Mouse (Mus musculus) G1E (cell line): ENCODE results near the gene Tbk1. TPM values are rescaled to one million over a fixed set of nuclear protein-coding genes. Genes with fewer than 3 reads are reported as not detected.
A peak's percentile ranks its signal among the peaks of the same experiment; 100 is the strongest.

Experiments used
- ATAC-seq: 2 replicates; pipeline ENCODE4 v1.8.0; 2016; ENCODE audit warnings: mild to moderate bottlenecking; ENCODE audit not compliant: insufficient number of reproducible peaks, poor library complexity, low FRiP score, severe bottlenecking; ENCODE audit errors: extremely low read depth
- DNase-seq: peaks from one replicate; pipeline ENCODE4 v3.0.0; 2012; ENCODE audit warnings: low spot score
- H3K27me3 ChIP-seq: 2 replicates; pipeline ENCODE4 v1.6.1; 2012; ENCODE audit warnings: mild to moderate bottlenecking, low read length, inconsistent platforms; ENCODE audit not compliant: insufficient read depth
- H3K36me3 ChIP-seq: replicated peaks from 2 replicates; pipeline ENCODE3; 2012; ENCODE audit warnings: mild to moderate bottlenecking, inconsistent platforms
- H3K4me1 ChIP-seq: 2 replicates; pipeline ENCODE4 v1.6.1; 2012; ENCODE audit warnings: low read depth, low read length, inconsistent platforms, mixed read lengths; ENCODE audit not compliant: insufficient read depth
- H3K4me3 ChIP-seq: 2 replicates; pipeline ENCODE4 v1.5.1; 2012; ENCODE audit warnings: low read depth, mild to moderate bottlenecking, inconsistent platforms, low read length, moderate library complexity, mixed read lengths
- H3K9me3 ChIP-seq: replicated peaks from 2 replicates; pipeline ENCODE4 v1.6.1; 2012; ENCODE audit warnings: inconsistent platforms
- CTCF ChIP-seq: IDR thresholded peaks from 2 replicates; pipeline ENCODE4 v1.5.1; 2012; ENCODE audit warnings: low read depth, low read length, inconsistent platforms, mixed read lengths
- GATA1 ChIP-seq: IDR thresholded peaks from 2 replicates; pipeline ENCODE4 v1.6.1; 2012; ENCODE audit warnings: borderline replicate concordance, low read length, inconsistent platforms, mixed read lengths
- GATA2 ChIP-seq: IDR thresholded peaks from 2 replicates; pipeline ENCODE4 v1.6.1; 2012; ENCODE audit warnings: low read depth, low read length, inconsistent platforms, borderline replicate concordance
- POLR2AphosphoS5 ChIP-seq: IDR thresholded peaks from 2 replicates; pipeline ENCODE4 v1.6.1; 2012; ENCODE audit warnings: low read depth, low read length, inconsistent platforms; ENCODE audit not compliant: insufficient replicate concordance
- TAL1 ChIP-seq: conservative IDR thresholded peaks from 2 replicates; pipeline ENCODE4 v1.6.1; 2012; ENCODE audit warnings: low read depth, low read length, inconsistent platforms, mixed read lengths
- polyA plus RNA-seq: library from polyadenylated mRNA; stranded (reverse); fragments of >175 nt; gene quantifications from 2 replicates; pipeline ENCODE4 v1.2.3, GENCODE M21; 2012
- total RNA-seq, 2 experiments: library from RNA; stranded (forward) in 1 of 2; stranded (reverse) in 1 of 2; fragments of 200-1000 nt in 1 of 2; fragments of >200 nt in 1 of 2; fragmentation: Nextera tagmentation in 1 of 2; gene quantifications; 2 replicates each; pipeline ENCODE4 v1.2.3; 2014 to 2017

The Tbk1 gene
- total and polyA plus RNA-seq, 3 experiments = 6.8 to 107 (median 96.3) TPM

DNA sequence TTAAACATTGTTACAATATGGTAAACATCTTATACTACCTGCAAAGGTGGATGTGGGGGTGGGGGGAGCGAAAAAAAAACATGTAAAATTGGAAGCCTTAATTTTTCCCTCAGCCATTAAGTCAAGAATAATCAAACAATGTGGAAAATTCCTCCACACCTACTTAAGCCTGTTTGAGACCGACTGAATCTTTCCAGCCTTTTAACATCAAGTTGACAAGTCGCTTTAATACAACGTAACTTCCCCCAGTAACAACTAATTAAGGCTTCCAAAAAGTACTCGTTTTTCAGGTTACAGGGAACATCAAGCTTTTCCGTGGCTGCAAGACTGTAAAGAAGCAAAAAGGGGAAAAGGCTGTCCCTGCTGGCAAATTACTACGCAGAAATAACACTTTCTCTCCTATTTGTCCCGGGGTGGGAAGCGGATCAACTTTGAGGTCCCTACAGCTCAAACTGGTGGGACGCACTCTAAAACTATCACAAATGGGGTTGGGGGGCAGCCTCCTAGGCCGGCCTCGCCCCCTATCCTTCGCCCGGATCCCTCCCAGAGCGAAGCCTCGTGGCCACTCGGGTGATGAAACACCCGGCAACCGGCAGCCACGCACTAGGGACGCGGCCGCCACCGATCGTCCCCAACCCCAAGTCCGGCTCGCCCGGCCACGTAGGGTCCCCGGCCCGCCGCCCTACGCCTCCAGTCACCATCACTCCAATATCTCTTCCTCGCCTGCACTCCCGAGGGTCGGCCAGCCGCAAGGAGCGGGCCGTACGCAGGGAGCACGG lies 39.0 kb upstream of the Tbk1 start:
- peaks cover 40% of the 10 kb centered on the region for H3K4me1 ChIP-seq
- no peaks in the 10 kb centered on the region for H3K9me3 ChIP-seq
- ATAC-seq (no peak), DNase-seq (peak; percentile 59)
- peak overlapping the region; percentile 94 for H3K4me3 ChIP-seq
- peaks cover 37% of the 10 kb centered on the region for H3K36me3 ChIP-seq
- no peak for TF ChIP-seq GATA2
- no peak for TF ChIP-seq POLR2AphosphoS5
- TF ChIP-seq CTCF = no peak
- no peak for TF ChIP-seq GATA1
- no peak for TF ChIP-seq TAL1
- no peaks in the 10 kb centered on the region for H3K27me3 ChIP-seq

GRCm38 (mm10) chr10:121625006-121625405 lies 38.4 kb upstream of the Tbk1 start:
- no peak for TF ChIP-seq TAL1
- TF ChIP-seq GATA1 = no peak
- TF ChIP-seq CTCF = no peak
- TF ChIP-seq GATA2 = no peak
- no peak for TF ChIP-seq POLR2AphosphoS5
- H3K4me1 ChIP-seq = peaks cover 39% of the 10 kb centered on the region
- DNase-seq = no peak

DNA sequence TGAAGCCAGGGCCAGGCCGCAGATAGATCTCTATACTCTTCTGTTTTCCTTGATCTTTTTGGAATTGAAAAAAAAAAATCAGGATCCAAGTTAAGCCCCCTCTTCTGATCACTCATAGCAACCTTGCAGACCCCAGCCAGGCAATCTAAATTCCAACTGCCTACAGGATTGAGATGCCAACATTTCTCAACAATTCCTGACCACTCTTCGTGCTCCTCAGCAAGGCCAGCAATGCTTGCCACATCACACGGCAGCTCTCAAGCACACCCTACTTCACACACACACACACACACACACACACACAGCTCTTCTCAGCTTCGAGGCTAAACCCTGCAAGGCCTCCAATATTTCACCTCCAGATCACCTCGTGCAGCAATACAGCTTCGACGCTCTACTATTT lies 37.1 kb upstream of the Tbk1 start:
- no peak for DNase-seq
- Histone ChIP-seq H3K36me3 (peaks cover 55% of the 10 kb centered on the region), H3K27me3 (no peaks in the 10 kb centered on the region), H3K4me1 (peaks cover 30% of the 10 kb centered on the region), H3K9me3 (no peaks in the 10 kb centered on the region), H3K4me3 (peak overlapping the region; percentile 46; the same call in 1 of the 2 replicates)
- TF ChIP-seq POLR2AphosphoS5 (no peak), GATA2 (no peak), CTCF (no peak), GATA1 (no peak)
- ATAC-seq = no peak

More at GRCm38 (mm10) chr10:121625006-121625405, 38.4 kb upstream of the Tbk1 start:
- peak overlapping the region; percentile 94 for H3K4me3 ChIP-seq
- ATAC-seq = no peak
- no peaks in the 10 kb centered on the region for H3K9me3 ChIP-seq
- H3K27me3 ChIP-seq = no peaks in the 10 kb centered on the region
- H3K36me3 ChIP-seq = peaks cover 43% of the 10 kb centered on the region

DNA sequence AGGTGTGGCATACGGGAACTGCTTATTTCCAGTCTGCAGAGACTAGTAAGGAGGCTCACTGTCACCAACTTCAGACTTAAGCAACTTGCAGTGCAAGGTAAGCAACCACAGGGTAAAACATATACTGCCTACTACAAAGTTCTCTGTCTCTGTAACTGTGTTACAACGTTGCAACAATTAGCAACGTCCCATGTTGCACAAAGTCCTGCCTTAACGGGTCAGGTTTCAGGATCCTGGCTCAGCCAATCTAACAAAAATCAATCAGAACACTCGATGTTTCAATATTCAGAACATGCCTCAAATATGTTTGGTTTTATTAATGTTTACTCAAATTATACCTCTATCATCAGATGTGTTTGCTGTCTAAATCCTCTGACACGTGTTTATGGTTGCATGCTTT lies 35.8 kb upstream of the Tbk1 start:
- ATAC-seq = no peak
- no peak overlapping the region for H3K4me3 ChIP-seq
- no peaks in the 10 kb centered on the region for H3K9me3 ChIP-seq
- peaks cover 67% of the 10 kb centered on the region for H3K36me3 ChIP-seq
- H3K4me1 ChIP-seq = peaks cover 18% of the 10 kb centered on the region
- H3K27me3 ChIP-seq = no peaks in the 10 kb centered on the region
- no peak for TF ChIP-seq GATA1
- no peak for TF ChIP-seq POLR2AphosphoS5
- TF ChIP-seq TAL1 = no peak
- TF ChIP-seq CTCF = no peak
- no peak for TF ChIP-seq GATA2
- no peak for DNase-seq

- Histone ChIP-seq H3K27me3 (no peaks in the 10 kb centered on the region), H3K36me3 (peaks cover 96% of the 10 kb centered on the region), H3K9me3 (no peaks in the 10 kb centered on the region), H3K4me1 (no peaks in the 10 kb centered on the region; the same call in 1 of the 2 replicates), H3K4me3 (no peak overlapping the region)
- no peak for DNase-seq
- TF ChIP-seq POLR2AphosphoS5 (no peak), CTCF (no peak), GATA1 (no peak), GATA2 (no peak), TAL1 (no peak)
- ATAC-seq = no peak
Observed at GRCm38 (mm10) chr10:121615935-121616334, 29.3 kb upstream of the Tbk1 start.

GRCm38 (mm10) chr10:121615146-121615870 lies 28.7 kb upstream of the Tbk1 start:
- Histone ChIP-seq H3K4me3 (no peak overlapping the region), H3K4me1 (no peaks in the 10 kb centered on the region; the same call in 1 of the 2 replicates), H3K9me3 (no peaks in the 10 kb centered on the region), H3K27me3 (no peaks in the 10 kb centered on the region), H3K36me3 (peaks cover 96% of the 10 kb centered on the region)
- no peak for DNase-seq
- TF ChIP-seq TAL1 (no peak), POLR2AphosphoS5 (no peak), GATA1 (no peak), CTCF (no peak), GATA2 (no peak)
- ATAC-seq = no peak

DNA sequence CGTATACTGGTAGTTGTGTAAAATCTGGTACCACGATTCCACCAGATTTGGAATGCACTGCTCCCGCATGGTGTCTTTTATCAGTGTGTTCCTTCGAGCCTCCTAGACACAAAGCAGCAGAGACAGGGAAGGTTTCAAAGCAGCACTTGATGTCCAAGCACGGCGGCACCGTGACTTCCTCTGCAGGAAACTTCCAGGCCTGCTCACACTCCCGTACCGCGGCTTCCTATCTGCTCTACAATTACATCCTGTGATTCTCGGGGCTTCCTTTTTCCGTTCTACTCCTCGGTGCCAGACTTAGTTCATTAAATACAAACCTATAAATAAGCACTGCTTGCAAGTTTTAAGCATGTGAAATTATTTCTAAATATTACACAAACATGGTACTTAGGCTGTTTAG lies 27.0 kb upstream of the Tbk1 start:
- no peak for ATAC-seq

More for the DNA sequence above, 27.0 kb upstream of the Tbk1 start:
- H3K36me3 ChIP-seq = peaks cover 95% of the 10 kb centered on the region
- no peaks in the 10 kb centered on the region for H3K9me3 ChIP-seq
- H3K4me3 ChIP-seq = no peak overlapping the region
- no peak for DNase-seq
- H3K27me3 ChIP-seq = no peaks in the 10 kb centered on the region
- no peaks in the 10 kb centered on the region for H3K4me1 ChIP-seq
- TF ChIP-seq POLR2AphosphoS5 (no peak), TAL1 (no peak), CTCF (no peak), GATA2 (no peak), GATA1 (no peak)
